In genomic region chr4:134588287-134588686, GRCm38 (mm10) we compare ENCODE assay signal across 21 mouse cellular contexts. TPM values are rescaled to one million over a fixed set of nuclear protein-coding genes. Genes with fewer than 3 reads are reported as not detected.
DNase-seq lines count a peak whose midpoint lies in the region; TF ChIP-seq lines count a peak whose summit lies in the region.
"Had no signal": no experiment of that assay in that cellular context is flagged by ENCODE, and none has a peak within 500 bp of the region (broad histone marks: within the 10 kb centered on the region; RNA-seq: fewer than 3 reads in every experiment).

No protein-coding gene starts in this region.

- no peak for TF ChIP-seq CTCF in bone marrow, adult 2 months (IDR thresholded peaks at IDR 0.05; ENCODE audit: control insufficient read depth, insufficient read depth, low read length)

- peak overlapping the region; percentile 25; the same call in 1 of the 2 replicates for H3K27ac ChIP-seq in bone marrow, adult 2 months (ENCODE audit: control insufficient read depth, insufficient read depth, low read depth, low read length, poor library complexity)
- H3K27ac ChIP-seq: embryonic facial prominence, embryonic 12.5 days; embryonic facial prominence, embryonic 15.5 days; gastrocnemius, adult 2 months; heart, embryonic 15.5 days; hindbrain, embryonic 13.5 days; intestine, embryonic 15.5 days had no signal

- 59% methylated on average over 9 of the region's 9 CpGs for WGBS in bone marrow, adult 2 months

- H3K4me3 ChIP-seq in bone marrow, adult 2 months (replicated peaks; ENCODE audit: control insufficient read depth, low read depth, low read length) = no peak overlapping the region
- H3K4me3 ChIP-seq: embryonic facial prominence, embryonic 12.5 days; embryonic facial prominence, embryonic 15.5 days; gastrocnemius, adult 2 months; heart, embryonic 12.5 days; heart, embryonic 15.5 days; hindbrain, embryonic 10.5 days; hindbrain, embryonic 13.5 days; intestine, embryonic 15.5 days had no signal

- no peaks in the 10 kb centered on the region for H3K27me3 ChIP-seq in splenic B cell, adult 2 months (ENCODE audit: control insufficient read depth, insufficient read depth, low read length, poor library complexity, severe bottlenecking)
- H3K27me3 ChIP-seq: embryonic facial prominence, embryonic 12.5 days; heart, embryonic 12.5 days; heart, embryonic 15.5 days; hindbrain, embryonic 13.5 days; intestine, embryonic 15.5 days; Patski had no signal

- no peaks in the 10 kb centered on the region for H3K36me3 ChIP-seq in splenic B cell, adult 2 months (ENCODE audit: control insufficient read depth, insufficient read depth, low read length, poor library complexity, severe bottlenecking)
- H3K36me3 ChIP-seq: embryonic facial prominence, embryonic 12.5 days; embryonic facial prominence, embryonic 15.5 days; G1E; hindbrain, embryonic 13.5 days; intestine, embryonic 15.5 days had no signal

- DNase-seq in spleen, postnatal 36 days (ENCODE audit: low spot score in 2 of 2) = peak; percentile 35 to 38
- no peak for DNase-seq in spleen, adult 18-20 months
- peak; percentile 30 for DNase-seq in splenic B cell, adult 2 months (ENCODE audit: low read depth, low spot score)
- no peak for DNase-seq in adrenal gland, postnatal 25 days
- no peak for DNase-seq in right cerebral cortex, postnatal 36 days (ENCODE audit: low spot score in 2 of 2)
- DNase-seq: cerebellum, adult 9-11 months; forebrain, postnatal 0 days; gastrocnemius, adult 2 months; gastrocnemius, postnatal 14 days; heart, postnatal 10 days; heart, postnatal 36 days had no signal

- no peak for TF ChIP-seq POLR2A in bone marrow, adult 2 months (IDR thresholded peaks at IDR 0.05; ENCODE audit: borderline replicate concordance, control insufficient read depth, low read depth, low read length)

- peaks cover 9% of the 10 kb centered on the region for H3K4me1 ChIP-seq in bone marrow, adult 2 months (ENCODE audit: control insufficient read depth, insufficient read depth, low read length)

RNA-seq across cellular contexts. Expression of gene Selenon, which starts 36.3 kb away (rescaled TPM):
- 7.1 and 8.4 TPM in 2 replicates for polyA plus RNA-seq in bone marrow, adult 2 months (2011; ENCODE audit: insufficient read depth, insufficient read length, low replicate concordance, missing spikeins)
- 30.5 and 35.2 TPM in 2 replicates for total RNA-seq in adrenal gland, postnatal 25 days (2021)
- polyA plus RNA-seq: G1E had no signal

RNA-seq across cellular contexts. Expression of gene Mtfr1l, which starts 53.1 kb away (rescaled TPM):
- polyA plus RNA-seq in bone marrow, adult 2 months (2011; ENCODE audit: insufficient read depth, insufficient read length, low replicate concordance, missing spikeins) = 35.3 and 57.2 TPM in 2 replicates
- total RNA-seq in adrenal gland, postnatal 25 days (2021) = 118 and 130 TPM in 2 replicates

Comparison
In these comparisons a context has a peak if more than half of its experiments do, and no peak if none do; other contexts are left out.
1. DNase-seq: peak in spleen, postnatal 36 days (2 of 2) and splenic B cell, adult 2 months (single experiment); none in spleen, adult 18-20 months (0 of 2), adrenal gland, postnatal 25 days (single experiment) and right cerebral cortex, postnatal 36 days (0 of 2).